Mouse (Mus musculus) layer of hippocampus, adult 18-20 months (tissue): ENCODE measurements around the gene Plekha6. TPM values are rescaled to one million over a fixed set of nuclear protein-coding genes. Genes with fewer than 3 reads are reported as not detected.
A peak's percentile ranks its signal among the peaks of the same experiment; 100 is the strongest.

ENCODE experiments used
- DNase-seq, 2 experiments: peaks; one replicate each; pipeline ENCODE4 v3.0.0; 2022; ENCODE audit warnings: low spot score in 2 of 2
- total RNA-seq, 2 experiments: library from RNA; stranded (reverse); gene quantifications; 2 replicates each; pipeline ENCODE4 v1.2.3; 2021

The Plekha6 gene
- total RNA-seq, 2 experiments from 2014 or later = 54.5 to 59.0 TPM

DNA sequence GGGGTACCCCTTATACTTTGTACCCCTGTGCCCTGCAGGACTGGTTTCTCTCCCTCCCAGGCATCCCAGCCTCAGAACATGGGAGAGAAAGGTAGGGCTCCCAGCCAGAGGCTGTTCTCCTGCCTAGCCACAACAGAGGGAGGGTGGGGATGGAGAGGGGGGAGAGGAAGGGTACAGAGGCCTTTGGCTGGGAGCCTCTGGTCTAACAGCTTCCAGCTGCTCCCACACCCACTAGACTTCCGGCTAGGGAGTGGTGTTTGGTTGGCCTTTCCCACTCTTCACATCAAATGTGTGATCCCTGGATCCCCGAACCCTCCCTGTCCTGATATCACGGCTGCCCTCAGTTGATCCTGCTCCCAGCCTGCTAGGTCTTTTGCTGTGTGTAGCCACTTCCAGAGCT lies 76.9 kb downstream of the Plekha6 start:
- DNase-seq = no peak

GRCm38 (mm10) chr1:133244668-133245067 lies 80.7 kb downstream of the Plekha6 start:
- no peak for DNase-seq

GRCm38 (mm10) chr1:133245690-133246619 lies 81.9 kb downstream of the Plekha6 start:
- peak in 1 of 2 experiments; percentile 19 for DNase-seq

- no peak for DNase-seq
Observed at GRCm38 (mm10) chr1:133247189-133247588, 83.2 kb downstream of the Plekha6 start.

DNA sequence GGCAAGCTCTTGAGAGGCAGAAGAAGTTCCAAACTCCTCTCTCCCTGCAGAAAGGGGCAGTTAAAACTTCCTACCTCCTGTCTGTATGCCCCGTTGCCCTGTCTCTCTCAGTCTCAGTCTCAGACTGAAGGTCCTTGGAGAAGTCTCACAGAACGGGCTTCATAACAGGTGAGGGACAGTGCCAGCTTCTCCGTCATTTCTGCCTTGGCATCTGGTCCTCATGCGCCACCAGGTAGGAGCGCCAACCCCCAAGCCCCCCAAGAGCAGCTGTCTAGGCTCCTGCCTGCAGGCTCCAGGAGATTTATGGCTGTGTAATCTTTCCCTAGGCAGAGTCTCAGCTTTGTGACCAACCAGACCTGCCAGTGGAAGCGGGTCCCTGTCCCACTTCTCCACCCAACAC lies 86.8 kb downstream of the Plekha6 start:
- DNase-seq = no peak

DNA sequence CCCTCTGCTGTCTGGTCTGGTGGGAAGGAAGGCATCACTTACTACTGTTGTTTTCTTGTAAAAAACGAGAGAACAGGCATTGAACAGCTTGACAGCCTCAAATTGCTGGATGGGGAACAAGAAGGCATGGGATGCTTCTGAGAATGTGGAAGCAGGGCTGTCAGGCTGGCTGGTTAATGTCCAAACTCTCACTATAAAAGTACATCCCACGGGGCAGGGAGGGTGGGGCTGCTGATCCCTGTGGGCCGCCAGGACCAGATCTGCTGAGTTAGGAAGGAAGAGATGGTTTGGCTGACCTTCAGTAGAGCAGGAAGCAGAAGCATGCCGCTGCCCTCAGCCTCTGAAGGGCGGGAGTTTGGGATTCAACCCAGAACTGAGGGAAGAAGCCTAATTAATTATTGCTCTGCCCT lies 87.6 kb downstream of the Plekha6 start:
- DNase-seq = peak in 1 of 2 experiments; percentile 31

DNA sequence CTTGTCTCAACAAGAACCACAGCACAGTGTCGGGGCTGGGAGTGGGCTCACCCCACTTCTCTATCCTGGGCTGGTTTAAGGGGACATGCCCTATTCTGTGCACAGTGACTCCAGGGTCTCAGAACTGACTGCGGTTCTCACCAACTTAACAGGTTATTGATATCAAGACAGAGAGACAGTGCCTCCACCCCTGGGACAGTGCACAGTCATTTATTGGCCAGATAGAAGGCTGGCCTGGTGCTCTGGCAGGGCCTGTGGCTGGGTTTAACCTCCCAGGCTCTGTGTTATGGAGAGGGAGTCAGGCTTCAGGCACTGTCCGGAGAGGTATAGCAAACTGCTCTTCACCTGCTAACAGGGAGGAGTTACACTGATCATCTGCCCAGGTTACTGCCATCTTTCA lies 88.2 kb downstream of the Plekha6 start:
- no peak for DNase-seq

GRCm38 (mm10) chr1:133252801-133253531 lies 89.0 kb downstream of the Plekha6 start:
- DNase-seq = no peak

GRCm38 (mm10) chr1:133253532-133253866 lies 89.5 kb downstream of the Plekha6 start:
- no peak for DNase-seq

- no peak for DNase-seq
Observed at GRCm38 (mm10) chr1:133254226-133254625, 90.2 kb downstream of the Plekha6 start.

DNA sequence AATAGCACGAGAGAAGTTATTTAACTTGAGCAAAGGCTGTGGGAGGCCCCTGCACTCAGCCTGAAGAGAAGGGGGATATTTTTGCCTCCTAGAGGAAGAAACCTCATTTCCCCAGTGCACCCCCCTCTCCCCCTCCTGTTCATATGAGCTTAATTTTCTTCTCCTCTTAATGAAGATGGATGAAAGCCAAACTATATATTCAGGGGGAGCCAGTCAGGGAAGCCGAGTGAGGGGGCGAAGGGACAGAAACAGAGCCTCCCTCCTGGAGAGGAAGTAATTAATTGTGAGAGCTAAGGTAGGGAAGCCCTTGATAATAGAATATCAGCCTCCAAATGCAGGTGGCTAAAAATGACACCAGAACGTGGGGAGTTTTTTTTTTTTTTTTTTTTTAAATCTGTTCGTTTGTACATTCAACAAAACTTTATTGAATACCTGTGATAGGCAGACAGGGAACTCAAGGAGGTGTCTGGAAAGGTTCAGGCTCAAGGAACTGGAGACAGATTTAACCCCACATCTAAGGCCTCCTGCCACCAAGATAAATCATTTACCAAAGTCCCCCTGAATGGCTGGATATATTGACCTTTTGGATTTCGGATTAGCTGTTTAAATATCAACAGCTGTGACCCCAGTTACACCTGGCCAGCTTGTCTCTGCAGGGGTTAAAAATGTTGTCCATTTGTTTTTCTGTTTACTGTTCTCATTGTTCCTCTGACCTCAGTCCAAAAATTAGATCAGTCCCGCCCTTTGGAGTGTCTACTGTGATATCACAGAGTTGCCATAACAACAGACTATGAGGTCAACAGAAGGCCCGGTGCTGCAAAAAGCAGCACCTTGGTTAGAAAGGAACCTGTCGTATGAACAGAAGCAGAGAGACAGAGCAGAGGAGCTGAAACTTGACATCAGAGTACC lies 91.1 kb downstream of the Plekha6 start:
- no peak for DNase-seq

GRCm38 (mm10) chr1:133255776-133256175 lies 91.8 kb downstream of the Plekha6 start:
- no peak for DNase-seq

DNA sequence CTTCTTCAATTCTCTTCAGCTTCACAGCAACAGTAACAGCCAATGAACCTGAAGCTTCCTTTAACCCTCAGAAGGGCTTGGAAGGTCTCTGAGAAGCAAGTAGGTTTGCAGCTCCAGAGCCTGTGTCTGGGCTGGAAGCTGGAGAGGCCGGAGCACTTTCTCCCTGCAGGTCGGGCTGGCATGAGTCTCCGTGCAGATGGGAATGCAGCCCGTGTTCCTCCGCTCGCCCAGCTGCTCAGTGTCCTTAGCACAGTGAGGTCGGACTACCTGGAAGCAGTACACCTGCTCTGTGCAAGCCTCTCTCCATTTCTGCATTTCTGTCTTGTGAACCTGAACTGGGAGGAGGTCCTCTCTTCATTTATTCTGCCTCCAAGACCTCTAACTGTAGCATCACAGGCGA lies 92.3 kb downstream of the Plekha6 start:
- DNase-seq = no peak

DNA sequence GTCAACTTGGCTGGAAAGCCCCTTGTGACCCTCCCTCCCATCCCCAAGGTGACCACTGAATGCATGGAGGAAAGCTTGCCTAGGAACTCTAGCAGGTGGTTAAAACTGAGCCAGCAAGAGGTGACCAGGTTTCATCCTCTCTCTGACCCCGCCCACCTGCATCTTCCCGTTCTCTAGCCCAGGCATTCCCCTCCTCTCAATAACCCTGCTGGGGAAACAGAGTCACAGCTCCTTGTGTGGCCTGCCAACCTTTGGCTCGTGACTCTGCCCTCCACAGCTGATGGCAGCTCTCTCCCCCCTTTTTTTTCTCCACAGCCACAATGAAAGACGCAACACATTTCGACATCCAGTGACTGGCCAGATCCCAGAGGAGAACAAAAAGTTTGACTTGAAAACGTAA lies 94.7 kb downstream of the Plekha6 start:
- no peak for DNase-seq

DNA sequence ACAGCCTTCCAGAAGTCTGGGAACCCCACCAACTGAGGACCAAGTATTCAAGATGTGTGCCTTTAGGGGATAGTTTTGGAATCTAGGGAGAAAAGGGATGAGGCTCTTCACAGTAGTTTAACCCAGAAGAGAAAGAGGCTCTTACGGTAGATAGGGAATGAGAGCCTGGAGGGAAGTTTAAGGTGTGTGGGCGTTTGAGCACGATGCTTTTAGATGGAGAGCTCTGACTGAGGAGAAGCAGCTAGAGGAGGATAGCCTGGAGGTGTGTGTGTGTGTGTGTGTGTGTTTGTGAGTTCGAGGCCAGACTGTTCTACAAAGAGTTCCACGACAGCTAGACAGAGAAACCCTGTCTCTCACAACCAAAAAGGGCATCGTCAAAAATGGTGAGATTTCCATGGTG lies 98.6 kb downstream of the Plekha6 start:
- DNase-seq = no peak

- DNase-seq = no peak
Observed at GRCm38 (mm10) chr1:133263134-133263533, 99.1 kb downstream of the Plekha6 start.

GRCm38 (mm10) chr1:133264367-133264766 lies 100.4 kb downstream of the Plekha6 start:
- DNase-seq = no peak

DNA sequence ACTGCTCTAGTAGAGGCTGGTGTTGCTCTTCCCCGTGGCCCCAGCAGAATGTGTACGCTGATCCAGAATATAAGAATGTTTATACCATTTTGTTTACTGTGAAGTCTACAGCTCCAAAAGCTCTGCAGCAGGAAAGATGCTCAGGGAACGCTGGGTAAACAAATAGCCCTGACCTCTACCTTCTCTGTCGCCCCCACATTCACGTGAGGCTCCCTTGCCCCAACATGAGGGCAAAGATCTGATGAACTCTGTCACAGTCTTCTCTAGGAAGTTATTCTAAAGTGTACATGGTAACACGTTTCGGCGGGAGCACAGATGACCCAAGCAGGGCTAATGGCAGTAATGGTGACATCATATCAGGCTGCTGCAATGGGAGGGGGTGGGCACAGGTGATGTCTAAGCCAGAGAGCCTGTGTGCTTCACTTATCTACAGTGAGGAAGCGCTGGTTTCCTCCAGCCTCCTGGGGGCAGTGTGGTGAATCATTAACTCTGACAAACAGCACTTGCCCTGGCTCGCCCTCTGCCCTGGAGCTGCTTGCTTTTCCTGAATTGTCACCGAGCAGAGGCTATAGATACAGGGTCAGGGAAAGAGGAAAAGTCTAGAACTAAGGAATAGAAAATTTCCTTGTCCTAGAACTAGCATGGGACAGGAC lies 101.2 kb downstream of the Plekha6 start:
- DNase-seq = no peak

DNA sequence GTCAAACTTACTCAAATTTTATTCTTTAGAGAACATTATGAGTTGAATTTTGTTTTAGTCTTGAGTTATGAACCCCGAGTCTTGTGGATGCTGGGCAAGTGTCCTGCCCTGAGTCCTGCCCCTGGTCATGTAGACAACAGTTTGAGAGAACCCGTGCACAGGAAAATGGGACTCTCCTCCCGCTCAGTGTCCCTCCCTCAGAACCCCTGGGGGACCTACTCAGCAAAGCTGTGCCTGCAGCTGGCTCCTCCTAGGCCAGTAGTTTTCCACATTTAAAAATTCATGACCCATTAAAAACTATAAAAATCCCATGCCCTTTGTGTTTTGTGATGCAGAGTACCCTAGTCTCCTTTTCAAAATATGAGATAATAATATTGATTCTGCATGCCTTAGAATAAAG lies 103.1 kb downstream of the Plekha6 start:
- no peak for DNase-seq

- peak; percentile 30 to 70 for DNase-seq
Observed at GRCm38 (mm10) chr1:133267813-133268492, 103.9 kb downstream of the Plekha6 start.
